Mouse (Mus musculus): ENCODE data around the gene Mboat7. TPM values are rescaled to one million over a fixed set of nuclear protein-coding genes. Genes with fewer than 3 reads are reported as not detected.
A peak's percentile ranks its signal among the peaks of the same experiment; 100 is the strongest.

Mboat7 gene
- total and polyA plus RNA-seq, 3 experiments = 19.2 to 25.0 (median 19.7) TPM

DNA sequence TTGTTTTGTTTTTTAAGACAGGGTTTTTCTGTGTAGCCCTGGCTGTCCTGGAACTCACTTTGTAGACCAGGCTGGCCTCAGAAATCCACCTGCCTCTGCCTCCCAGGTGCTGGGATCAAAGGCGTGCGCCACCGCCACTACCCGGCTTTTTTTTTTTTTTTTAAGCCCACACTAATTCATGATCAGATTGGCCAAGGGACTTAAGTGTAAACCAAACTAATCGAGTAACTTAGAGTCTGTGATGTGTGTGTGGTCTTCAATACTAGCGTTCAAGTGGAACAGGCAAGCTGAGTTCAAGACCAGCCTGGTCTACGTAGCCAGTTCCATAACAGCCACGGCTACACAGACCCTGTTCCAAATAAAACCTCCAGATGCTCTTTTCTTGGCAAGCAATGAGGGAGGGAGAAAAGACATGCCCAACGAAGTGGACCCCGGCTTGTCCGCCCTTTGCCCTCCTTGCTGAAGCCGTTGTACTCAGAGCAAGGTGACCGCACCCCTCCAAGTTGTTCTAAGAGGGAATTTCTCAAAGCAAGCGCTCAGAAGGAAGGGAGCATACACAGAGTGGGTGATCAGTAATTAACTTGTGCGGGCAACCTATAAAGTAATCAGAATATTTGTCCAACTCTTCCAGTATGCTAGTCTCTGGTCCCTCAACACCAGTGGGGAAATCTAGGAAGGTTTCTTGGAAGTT, 28.7 kb downstream of the Mboat7 start:
- Histone ChIP-seq H3K36me3 (ENCODE audit: control insufficient read depth, insufficient read depth, low read length) (peaks cover 5% of the 10 kb centered on the region), H3K4me1 (ENCODE audit: control insufficient read depth, insufficient read depth, low read length) (peaks cover 4% of the 10 kb centered on the region; the same call in 1 of the 2 replicates), H3K4me3 (peak overlapping the region; percentile 76), H3K9ac (ENCODE audit: low read depth, low read length) (peak overlapping the region; percentile 84), H3K79me2 (replicated peaks; ENCODE audit: control insufficient read depth, insufficient read depth, low read length) (no peaks in the 10 kb centered on the region; the same call in 1 of the 2 replicates), H3K27ac (peak overlapping the region; percentile 96), H3K27me3 (ENCODE audit: control insufficient read depth, insufficient read depth, low read length) (no peaks in the 10 kb centered on the region)
- TF ChIP-seq EP300 (IDR thresholded peaks at IDR 0.05; ENCODE audit: insufficient read depth, low read depth, low read length) = no peak
- TF ChIP-seq POLR2A (IDR thresholded peaks at IDR 0.05; ENCODE audit: insufficient read depth, low read depth, low read length) = no peak
- no peak for TF ChIP-seq CTCF (IDR thresholded peaks at IDR 0.05)
- no peak for DNase-seq
- intact Hi-C loops (cut with DNase I) = loop anchor here (1.0 kb wide), 2 partner anchors 19 to 28 kb away; partner anchors contain the start of genes Cnot3 and Tsen34
- 20% methylated on average over 15 of the region's 15 CpGs for WGBS

DNA sequence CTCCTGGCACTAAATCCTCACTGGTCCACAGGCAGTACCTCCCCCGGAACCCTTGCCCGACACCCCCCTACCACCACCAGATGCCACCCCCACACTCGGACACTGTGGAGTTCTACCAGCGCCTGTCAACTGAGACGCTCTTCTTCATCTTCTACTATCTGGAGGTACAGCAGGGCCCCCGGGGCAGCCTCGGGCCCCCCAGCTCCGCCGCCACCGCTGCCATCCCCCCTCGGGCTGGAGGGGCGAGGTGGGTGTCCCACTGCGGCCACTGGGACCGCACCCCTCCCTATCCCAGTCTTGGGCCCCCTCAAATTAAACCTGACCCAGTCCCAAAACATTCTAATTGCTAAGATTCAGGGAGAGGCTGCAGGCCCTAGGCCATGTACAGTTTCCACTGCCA, 34.7 kb downstream of the Mboat7 start:
- TF ChIP-seq CTCF (IDR thresholded peaks at IDR 0.05) = no peak
- TF ChIP-seq EP300 (IDR thresholded peaks at IDR 0.05; ENCODE audit: insufficient read depth, low read depth, low read length) = no peak
- no peak for TF ChIP-seq POLR2A (IDR thresholded peaks at IDR 0.05; ENCODE audit: insufficient read depth, low read depth, low read length)
- H3K36me3 ChIP-seq (ENCODE audit: control insufficient read depth, insufficient read depth, low read length) = peaks cover 3% of the 10 kb centered on the region; the same call in 1 of the 2 replicates
- 90% methylated on average over 14 of the region's 14 CpGs for WGBS
- intact Hi-C loops (cut with DNase I) = no loop called here
- no peaks in the 10 kb centered on the region for H3K27me3 ChIP-seq (ENCODE audit: control insufficient read depth, insufficient read depth, low read length)
- no peak overlapping the region for H3K4me3 ChIP-seq
- H3K27ac ChIP-seq = no peak overlapping the region
- H3K9ac ChIP-seq (ENCODE audit: low read depth, low read length) = no peak overlapping the region
- H3K79me2 ChIP-seq (replicated peaks; ENCODE audit: control insufficient read depth, insufficient read depth, low read length) = no peaks in the 10 kb centered on the region
- H3K4me1 ChIP-seq (ENCODE audit: control insufficient read depth, insufficient read depth, low read length) = no peaks in the 10 kb centered on the region
- no peak for DNase-seq

DNA sequence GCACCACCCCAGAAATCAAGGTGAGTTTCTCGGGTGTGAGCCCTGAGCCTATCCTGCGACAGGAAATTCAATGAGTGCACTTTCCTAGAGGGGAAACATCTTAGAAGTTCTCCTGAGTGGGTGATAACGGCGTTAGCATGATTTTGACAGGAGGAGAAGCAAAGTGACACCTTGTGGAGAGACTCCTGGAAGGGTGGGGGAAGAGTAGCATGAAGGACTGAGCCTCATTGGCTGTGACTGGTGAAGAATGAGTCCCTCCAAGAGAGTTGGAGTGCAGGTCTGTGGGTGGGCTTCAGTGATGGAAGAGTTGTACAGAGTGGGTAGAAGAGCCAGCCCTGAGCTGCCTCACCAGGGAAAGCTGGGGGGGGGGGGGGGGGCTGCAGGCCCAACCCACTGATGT, 36.4 kb downstream of the Mboat7 start:
- H3K79me2 ChIP-seq (replicated peaks; ENCODE audit: control insufficient read depth, insufficient read depth, low read length) = no peaks in the 10 kb centered on the region
- H3K36me3 ChIP-seq (ENCODE audit: control insufficient read depth, insufficient read depth, low read length) = peaks cover 7% of the 10 kb centered on the region; the same call in 1 of the 2 replicates
- 76% methylated on average over 4 of the region's 4 CpGs for WGBS
- H3K27me3 ChIP-seq (ENCODE audit: control insufficient read depth, insufficient read depth, low read length) = no peaks in the 10 kb centered on the region
- TF ChIP-seq POLR2A (IDR thresholded peaks at IDR 0.05; ENCODE audit: insufficient read depth, low read depth, low read length) = no peak
- TF ChIP-seq CTCF (IDR thresholded peaks at IDR 0.05) = no peak
- no peak for TF ChIP-seq EP300 (IDR thresholded peaks at IDR 0.05; ENCODE audit: insufficient read depth, low read depth, low read length)
- DNase-seq = no peak
- no peaks in the 10 kb centered on the region for H3K4me1 ChIP-seq (ENCODE audit: control insufficient read depth, insufficient read depth, low read length)
- H3K27ac ChIP-seq = no peak overlapping the region
- intact Hi-C loops (cut with DNase I) = no loop called here
- no peak overlapping the region for H3K9ac ChIP-seq (ENCODE audit: low read depth, low read length)
- no peak overlapping the region for H3K4me3 ChIP-seq

DNA sequence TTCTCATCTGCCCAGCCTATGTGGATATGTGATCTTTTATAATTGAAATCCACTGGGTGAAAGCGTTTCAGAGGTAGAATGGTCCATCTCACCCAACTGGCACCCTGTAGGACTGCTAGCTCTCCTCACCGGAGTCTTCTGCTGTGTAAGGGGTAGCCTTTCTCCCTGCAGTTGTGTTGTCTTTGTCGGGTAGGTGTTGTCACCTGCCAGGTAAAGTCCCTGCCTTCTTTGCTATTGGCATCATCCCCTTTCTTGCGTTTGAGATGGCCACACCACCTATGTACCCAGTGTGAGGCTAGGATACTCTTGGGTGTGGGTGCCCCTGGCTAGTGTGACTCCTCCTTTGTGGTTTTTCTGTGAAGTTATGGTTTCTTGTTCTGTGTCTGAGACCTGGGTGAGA, 46.7 kb downstream of the Mboat7 start:
- WGBS = 53% methylated on average over 4 of the region's 4 CpGs
- peak overlapping the region; percentile 79 for H3K4me3 ChIP-seq

DNA sequence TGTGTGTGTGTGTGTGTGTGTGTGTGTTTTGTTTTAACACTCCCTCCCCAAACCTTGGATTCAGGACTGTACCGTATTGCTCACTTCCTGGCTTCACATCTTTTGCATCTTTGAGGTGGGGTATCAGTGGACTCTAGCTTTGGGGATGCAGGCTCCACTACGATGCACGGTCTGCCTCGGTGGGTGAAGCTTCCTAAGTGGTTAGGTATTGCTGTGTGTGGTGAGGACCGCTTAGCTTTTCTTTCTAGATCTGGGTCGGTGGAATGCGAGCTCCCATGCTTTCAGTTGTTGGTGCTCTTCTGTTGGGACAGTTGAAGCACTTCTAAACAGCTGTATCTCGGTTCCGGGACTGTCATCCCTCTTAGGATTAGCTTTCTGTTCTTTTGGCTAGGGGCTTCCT, 47.1 kb downstream of the Mboat7 start:
- 3% methylated on average over 9 of the region's 9 CpGs for WGBS
- no peak overlapping the region; the same call in 1 of the 2 replicates for H3K27ac ChIP-seq
- H3K36me3 ChIP-seq (ENCODE audit: control insufficient read depth, insufficient read depth, low read length) = peaks cover 17% of the 10 kb centered on the region

More for the DNA sequence above, 46.7 kb downstream of the Mboat7 start:
- DNase-seq = no peak
- no peak overlapping the region for H3K27ac ChIP-seq
- H3K27me3 ChIP-seq (ENCODE audit: control insufficient read depth, insufficient read depth, low read length) = no peaks in the 10 kb centered on the region
- peaks cover 17% of the 10 kb centered on the region for H3K36me3 ChIP-seq (ENCODE audit: control insufficient read depth, insufficient read depth, low read length)
- H3K4me1 ChIP-seq (ENCODE audit: control insufficient read depth, insufficient read depth, low read length) = peaks cover 18% of the 10 kb centered on the region
- peak overlapping the region; percentile 14; the same call in 1 of the 2 replicates for H3K9ac ChIP-seq (ENCODE audit: low read depth, low read length)
- intact Hi-C loops (cut with DNase I) = loop anchor here (5.0 kb wide), 1 partner anchor 46 kb away; the partner anchor contains the start of genes Mboat7 and Tsen34
- H3K79me2 ChIP-seq (replicated peaks; ENCODE audit: control insufficient read depth, insufficient read depth, low read length) = peaks cover 6% of the 10 kb centered on the region
- no peak for TF ChIP-seq EP300 (IDR thresholded peaks at IDR 0.05; ENCODE audit: insufficient read depth, low read depth, low read length)
- TF ChIP-seq POLR2A (IDR thresholded peaks at IDR 0.05; ENCODE audit: insufficient read depth, low read depth, low read length) = no peak
- no peak for TF ChIP-seq CTCF (IDR thresholded peaks at IDR 0.05)

More for the DNA sequence above, 47.1 kb downstream of the Mboat7 start:
- no peak for DNase-seq
- Histone ChIP-seq H3K4me3 (peak overlapping the region; percentile 79), H3K79me2 (replicated peaks; ENCODE audit: control insufficient read depth, insufficient read depth, low read length) (peaks cover 6% of the 10 kb centered on the region), H3K9ac (ENCODE audit: low read depth, low read length) (peak overlapping the region; percentile 99), H3K4me1 (ENCODE audit: control insufficient read depth, insufficient read depth, low read length) (peaks cover 18% of the 10 kb centered on the region), H3K27me3 (ENCODE audit: control insufficient read depth, insufficient read depth, low read length) (no peaks in the 10 kb centered on the region)
- intact Hi-C loops (cut with DNase I) = loop anchor here (5.0 kb wide), 1 partner anchor 46 kb away; the partner anchor contains the start of genes Mboat7 and Tsen34
- no peak for TF ChIP-seq CTCF (IDR thresholded peaks at IDR 0.05)
- TF ChIP-seq POLR2A (IDR thresholded peaks at IDR 0.05; ENCODE audit: insufficient read depth, low read depth, low read length) = no peak
- TF ChIP-seq EP300 (IDR thresholded peaks at IDR 0.05; ENCODE audit: insufficient read depth, low read depth, low read length) = no peak

All from heart, adult 2 months (tissue).